Mouse (Mus musculus): ENCODE measurements around the gene Olfr1368.

The Olfr1368 gene

GRCm38 (mm10) chr13:21145767-21146166 lies at the start of gene Olfr1368:
Gene Olfr1368, minus strand, starts transcription at chr13:21145867.
- no peak for DNase-seq (ENCODE audit: low spot score)

- DNase-seq (ENCODE audit: low spot score): no peak
Observed at GRCm38 (mm10) chr13:21185521-21185920, 39.9 kb upstream of the Olfr1368 start.

GRCm38 (mm10) chr13:21183661-21184060 lies 38.0 kb upstream of the Olfr1368 start:
- no peak for DNase-seq (ENCODE audit: low spot score)

- no peak for DNase-seq (ENCODE audit: low spot score)
Observed at GRCm38 (mm10) chr13:21183066-21183465, 37.4 kb upstream of the Olfr1368 start.

- no peak for DNase-seq (ENCODE audit: low spot score)
Observed at GRCm38 (mm10) chr13:21181996-21182395, 36.3 kb upstream of the Olfr1368 start.

- peak; percentile 67 for DNase-seq (ENCODE audit: low spot score)
Observed at GRCm38 (mm10) chr13:21180551-21181530, 35.2 kb upstream of the Olfr1368 start.

- peak; percentile 90 for DNase-seq (ENCODE audit: low spot score)
Observed at GRCm38 (mm10) chr13:21179724-21180550, 34.3 kb upstream of the Olfr1368 start.

- DNase-seq (ENCODE audit: low spot score): peak; percentile 52
Observed at GRCm38 (mm10) chr13:21179367-21179723, 33.7 kb upstream of the Olfr1368 start, which contains the start of gene Trim27. Gene Trim27, plus strand, starts transcription at chr13:21179445.

- DNase-seq (ENCODE audit: low spot score): no peak
Observed at GRCm38 (mm10) chr13:21178364-21178763, 32.7 kb upstream of the Olfr1368 start.

- peak; percentile 38 for DNase-seq (ENCODE audit: low spot score)
Observed at GRCm38 (mm10) chr13:21177657-21178056, 32.0 kb upstream of the Olfr1368 start.

GRCm38 (mm10) chr13:21176733-21177132 lies 31.1 kb upstream of the Olfr1368 start:
- no peak for DNase-seq (ENCODE audit: low spot score)

GRCm38 (mm10) chr13:21173072-21173471 lies 27.4 kb upstream of the Olfr1368 start:
- peak; percentile 90 for DNase-seq (ENCODE audit: low spot score)

- peak; percentile 92 for DNase-seq (ENCODE audit: low spot score)
Observed at GRCm38 (mm10) chr13:21172241-21173027, 26.8 kb upstream of the Olfr1368 start.

GRCm38 (mm10) chr13:21171600-21172150 lies 26.0 kb upstream of the Olfr1368 start:
- DNase-seq (ENCODE audit: low spot score): peak; percentile 87

- peak; percentile 55 for DNase-seq (ENCODE audit: low spot score)
Observed at GRCm38 (mm10) chr13:21171156-21171530, 25.5 kb upstream of the Olfr1368 start.

GRCm38 (mm10) chr13:21170431-21171155 lies 24.9 kb upstream of the Olfr1368 start:
- peak; percentile 40 for DNase-seq (ENCODE audit: low spot score)

- DNase-seq (ENCODE audit: low spot score): peak; percentile 89
Observed at GRCm38 (mm10) chr13:21169657-21170430, 24.2 kb upstream of the Olfr1368 start.

- no peak for DNase-seq (ENCODE audit: low spot score)
Observed at GRCm38 (mm10) chr13:21169121-21169656, 23.5 kb upstream of the Olfr1368 start.

GRCm38 (mm10) chr13:21168371-21169011 lies 22.8 kb upstream of the Olfr1368 start:
- peak; percentile 74 for DNase-seq (ENCODE audit: low spot score)
